Mouse (Mus musculus): ENCODE results near the gene Bloc1s5.

The Bloc1s5 gene

GRCm38 (mm10) chr13:38548681-38549080, 86.2 kb downstream of the Bloc1s5 start:
- DNase-seq, result no peak

GRCm38 (mm10) chr13:38547717-38548116, 87.2 kb downstream of the Bloc1s5 start:
- no peak for DNase-seq

- DNase-seq, result no peak
Observed at GRCm38 (mm10) chr13:38546754-38547153, 88.2 kb downstream of the Bloc1s5 start.

GRCm38 (mm10) chr13:38545460-38545859, 89.4 kb downstream of the Bloc1s5 start:
- DNase-seq, result no peak

GRCm38 (mm10) chr13:38544769-38545445, 90.0 kb downstream of the Bloc1s5 start:
- DNase-seq, result no peak

- DNase-seq, result no peak
Observed at GRCm38 (mm10) chr13:38543455-38544125, 91.3 kb downstream of the Bloc1s5 start.

Data from embryo, embryonic 11 days (tissue).